Mouse (Mus musculus) erythroblast, embryonic 14.5 days (primary cell): ENCODE measurements around the gene Gstm5.

Experiments used
- GATA1 ChIP-seq: IDR thresholded peaks from 2 replicates; pipeline ENCODE4 v1.6.1; 2012; ENCODE audit warnings: low read length, inconsistent platforms, mixed read lengths
- TAL1 ChIP-seq: IDR thresholded peaks from 3 replicates; pipeline ENCODE4 v1.6.1; 2012; ENCODE audit warnings: low read length, inconsistent platforms, mixed read lengths

DNA sequence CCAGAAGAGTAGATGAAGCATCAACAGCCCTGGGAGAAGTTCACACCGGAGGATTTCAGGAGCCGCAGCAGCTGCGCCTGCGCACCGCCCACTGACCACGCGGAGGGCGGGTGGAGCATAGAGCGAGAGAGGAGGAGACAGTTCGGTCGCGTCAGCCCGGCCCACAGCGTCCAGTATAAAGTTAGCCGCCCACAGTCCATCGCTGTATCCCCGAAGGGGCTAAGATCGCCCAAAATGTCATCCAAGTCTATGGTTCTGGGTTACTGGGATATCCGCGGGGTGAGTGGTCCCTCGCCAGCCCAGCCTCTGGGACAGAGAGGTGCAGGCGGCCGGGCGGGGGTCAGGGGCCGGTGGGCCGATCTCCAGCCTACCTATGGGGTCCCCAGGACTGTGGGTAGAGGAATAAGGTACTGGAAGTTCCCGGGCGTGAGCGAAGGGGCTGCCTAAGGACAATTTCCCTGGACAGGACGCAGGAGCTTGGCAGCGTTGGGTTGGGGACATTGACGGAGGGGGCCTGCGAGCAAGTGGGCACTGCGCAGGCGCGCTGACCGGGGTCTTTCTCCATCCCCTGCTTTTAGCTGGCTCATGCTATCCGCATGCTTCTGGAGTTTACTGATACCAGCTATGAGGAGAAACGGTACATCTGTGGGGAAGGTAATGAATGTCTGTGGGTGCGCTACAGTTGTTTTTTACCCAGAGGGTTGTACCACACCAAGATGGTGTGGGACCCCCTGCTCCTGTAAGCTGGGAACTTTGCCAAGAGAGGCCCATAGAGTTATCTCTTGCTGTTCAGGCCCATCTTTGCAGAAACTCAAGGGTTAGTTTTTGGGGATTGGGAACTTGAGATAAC, at the start of gene Gstm5:
- no peak for TF ChIP-seq GATA1
- no peak for TF ChIP-seq TAL1
